Mouse (Mus musculus) CD4-positive helper T cell, adult 2 months (primary cell): ENCODE results near the gene Bicral.
"Not testable (repeated sequence)": the region's sequence is repeated elsewhere in the genome, so short reads cannot be mapped to it uniquely, and the experiment has no call there.

Source experiments
- DNase-seq: peaks from one replicate; pipeline ENCODE4 v3.0.0-alpha.2; 2012; ENCODE audit warnings: low read depth, missing footprints, low spot score

The Bicral gene

DNA sequence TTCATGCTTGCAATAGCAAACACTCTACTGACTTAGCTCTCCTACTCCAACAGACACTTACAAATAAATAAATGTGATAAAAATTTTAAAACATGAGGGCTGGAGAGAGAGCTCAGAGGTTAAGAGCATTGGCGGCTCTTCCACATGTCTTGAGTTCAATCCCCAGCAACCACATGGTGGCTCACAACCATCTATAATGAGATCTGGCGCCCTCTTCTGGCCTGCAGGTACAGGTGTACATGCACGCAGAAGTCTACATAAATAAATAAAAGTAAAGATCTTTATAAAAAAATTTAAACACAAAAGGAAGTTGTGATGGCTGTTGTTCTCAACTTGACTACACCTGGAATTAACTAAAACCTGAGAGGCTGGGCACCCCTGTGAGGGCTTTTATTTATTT lies 17.3 kb upstream of the Bicral start:
- peak; percentile 44 for DNase-seq

DNA sequence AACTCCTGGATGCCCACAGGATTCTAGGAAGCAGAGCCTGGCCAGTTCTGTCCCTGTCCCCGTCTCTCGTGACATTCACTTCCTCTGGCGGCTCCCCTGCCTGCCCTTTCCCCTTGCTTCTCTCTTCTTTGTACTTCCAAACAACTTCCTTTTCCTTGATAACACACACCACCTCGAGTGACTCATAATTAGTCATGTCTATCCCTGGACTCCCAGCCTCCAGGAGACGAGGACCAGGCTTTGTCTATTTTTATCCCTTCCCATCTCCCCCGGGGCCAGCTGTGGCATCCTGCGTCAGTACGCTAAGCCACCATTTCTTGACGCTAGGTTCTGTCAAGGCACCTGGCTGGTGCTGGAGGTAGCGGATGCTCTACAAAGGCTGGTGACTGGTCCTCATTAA lies 15.9 kb upstream of the Bicral start:
- DNase-seq, result no peak

DNA sequence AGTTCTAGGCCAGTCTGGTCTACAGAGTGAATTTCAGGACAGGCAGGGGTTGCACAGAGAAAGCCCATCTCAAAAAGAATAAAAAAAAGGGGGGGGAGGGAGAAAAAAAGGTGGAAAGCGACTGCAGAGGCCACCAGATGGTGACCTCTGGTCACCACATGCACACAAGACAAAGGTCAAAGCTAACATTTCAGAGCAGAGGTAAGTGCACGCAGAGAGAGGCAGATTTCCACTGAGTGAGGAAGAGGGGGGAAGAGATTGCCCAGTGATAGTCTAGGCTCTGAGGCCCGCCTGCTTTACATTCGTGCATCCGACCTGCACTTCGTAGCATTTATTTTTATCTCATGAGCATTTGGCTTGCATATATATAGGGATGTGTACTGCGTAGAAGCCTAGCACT lies 14.5 kb upstream of the Bicral start:
- no peak for DNase-seq

DNA sequence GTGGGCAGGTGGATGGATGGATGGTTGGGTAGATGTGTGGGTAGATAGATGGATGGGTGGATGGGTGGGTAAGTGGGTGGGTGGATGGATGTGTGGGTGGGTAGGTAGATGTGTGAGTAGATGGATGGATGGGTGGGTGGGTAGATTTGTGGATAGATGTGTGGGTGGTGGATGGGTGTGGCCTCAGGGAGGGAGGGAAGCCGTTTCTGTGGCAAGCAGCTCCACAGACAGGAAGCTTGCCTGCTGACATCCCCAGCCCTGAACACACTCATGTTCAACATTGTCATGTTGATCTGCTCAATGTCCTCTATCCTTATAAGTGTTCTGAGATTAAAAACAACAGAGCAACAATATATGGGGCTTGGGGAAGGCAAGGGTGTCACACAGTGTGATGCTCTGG lies 12.6 kb upstream of the Bicral start:
- peak; percentile 86 for DNase-seq

DNA sequence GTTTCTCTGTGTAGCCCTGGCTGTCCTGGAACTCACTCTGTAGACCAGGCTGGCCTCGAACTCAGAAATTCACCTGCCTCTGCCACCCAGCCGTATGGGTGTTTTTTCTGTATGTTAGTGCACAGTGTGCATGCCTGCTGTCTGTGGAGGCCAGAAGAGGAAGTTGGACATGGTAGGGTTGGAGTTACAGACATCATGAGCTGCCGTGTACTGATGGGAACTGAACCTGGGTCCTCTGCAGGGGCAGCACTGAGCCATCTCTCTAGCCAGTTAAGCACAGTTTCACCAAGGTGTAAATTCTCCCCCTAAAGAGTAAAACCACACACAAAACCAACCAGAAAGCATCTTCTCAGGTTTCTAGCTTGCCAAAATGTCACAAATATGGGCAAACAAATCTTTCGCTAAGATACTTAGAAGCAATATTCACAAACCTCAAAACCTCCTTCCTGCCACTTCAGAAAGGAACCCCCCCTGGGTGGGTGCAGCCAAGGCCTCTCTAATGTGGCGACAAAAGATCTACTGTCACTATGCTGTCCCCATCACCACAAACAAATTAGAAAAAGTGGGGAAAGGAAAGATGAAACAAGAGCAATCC lies 12.0 kb upstream of the Bicral start:
- peak; percentile 88 for DNase-seq

DNA sequence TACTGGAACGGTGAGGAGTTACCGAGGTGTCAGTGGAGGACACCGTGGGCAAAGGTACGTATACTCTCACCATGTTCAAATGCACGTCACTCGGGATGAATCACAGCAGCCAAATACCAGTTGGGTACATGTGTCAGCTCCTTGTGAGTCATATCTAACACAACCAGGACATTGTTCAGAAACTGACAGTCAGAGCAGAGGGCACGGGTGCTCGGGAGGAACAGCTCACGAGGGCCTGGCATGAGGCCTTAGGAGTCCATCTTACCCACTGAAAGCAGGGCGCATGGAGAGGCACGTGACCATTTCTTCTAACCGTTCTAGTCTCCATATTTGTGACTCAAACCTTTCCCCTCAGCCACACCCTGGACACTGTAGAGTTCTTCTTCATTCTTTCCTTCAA lies 8.6 kb upstream of the Bicral start:
- peak; percentile 31 for DNase-seq

DNA sequence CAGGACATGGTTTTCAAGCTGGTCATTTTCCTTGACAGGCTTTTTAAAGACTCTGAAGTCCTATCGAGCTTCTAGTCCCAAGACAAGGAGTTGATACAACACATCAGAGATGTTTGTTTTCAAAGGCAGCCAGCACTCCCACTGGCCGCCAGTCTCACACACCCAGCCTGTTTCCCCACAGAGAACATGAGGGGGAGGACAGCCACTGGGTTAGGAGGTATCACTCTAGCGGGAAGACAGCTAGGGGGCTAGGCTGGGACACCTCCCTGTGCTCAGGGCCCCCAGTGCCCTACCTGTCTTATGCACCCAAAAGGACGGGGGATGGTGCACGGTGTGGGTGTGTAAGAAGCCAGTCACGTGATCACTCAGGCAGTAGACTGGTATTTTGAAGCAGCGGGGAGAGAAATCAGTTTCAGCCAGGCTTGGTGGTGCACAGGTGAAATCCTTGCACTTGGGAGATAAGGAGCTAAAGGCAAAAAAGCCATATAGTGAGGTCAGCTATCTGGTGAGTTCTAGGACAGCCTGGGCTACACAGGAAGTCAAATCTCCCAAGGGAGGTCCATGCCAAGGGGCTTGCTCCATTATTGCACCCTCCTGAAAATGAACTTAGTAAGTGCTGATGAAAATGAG lies 6.4 kb upstream of the Bicral start:
- DNase-seq, result no peak

DNA sequence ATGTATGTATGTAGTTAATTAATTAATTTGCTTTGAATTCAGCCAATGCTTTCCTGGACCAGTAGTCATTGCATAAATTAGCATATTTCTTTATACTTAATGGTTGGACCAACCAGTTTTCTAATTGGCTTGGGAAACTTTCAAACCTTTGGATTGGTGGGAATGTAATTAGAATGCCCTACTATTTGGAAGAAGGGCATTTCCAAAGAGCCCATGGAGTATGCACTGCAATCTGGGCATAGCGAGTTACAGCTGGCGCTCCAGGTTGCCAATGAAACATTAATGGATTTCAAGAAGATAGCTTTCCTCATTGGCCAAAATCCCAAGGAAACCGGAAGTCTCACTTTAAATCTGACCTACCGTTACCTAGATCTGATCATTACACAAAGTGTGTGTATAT lies 1.8 kb upstream of the Bicral start:
- no peak for DNase-seq

DNA sequence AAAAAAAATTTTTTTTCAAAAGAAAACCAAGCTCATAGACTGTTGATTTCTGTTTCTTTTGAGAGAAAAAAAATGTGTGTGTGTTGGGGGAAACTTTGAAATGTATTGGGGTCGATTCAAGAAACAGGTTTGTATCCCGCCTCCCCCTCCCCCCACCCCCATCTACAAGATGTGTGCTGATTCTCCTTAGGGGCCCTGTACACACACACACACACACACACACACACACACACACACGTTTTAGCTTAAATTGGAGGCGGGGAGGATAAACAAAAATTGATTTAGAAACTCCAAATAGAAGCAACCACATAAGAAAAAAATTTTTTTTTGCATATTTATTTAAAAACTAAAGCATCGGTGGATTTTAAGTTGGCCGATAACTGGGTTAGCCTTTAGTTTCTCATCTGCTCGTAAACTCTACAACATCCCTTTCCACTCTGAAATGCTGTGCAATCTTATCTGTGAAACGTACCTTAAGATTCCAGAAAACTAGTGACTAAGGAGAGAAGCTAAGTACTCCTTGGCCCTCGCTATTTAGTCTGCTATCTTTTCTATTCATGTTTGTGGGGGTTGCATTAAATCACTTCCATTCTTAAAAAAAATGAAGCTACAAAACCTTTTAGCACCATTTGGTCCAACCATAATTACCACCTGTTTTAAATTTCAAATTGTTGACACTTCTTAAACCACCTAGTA lies 615 bp upstream of the Bicral start:
- peak; percentile 31 for DNase-seq

DNA sequence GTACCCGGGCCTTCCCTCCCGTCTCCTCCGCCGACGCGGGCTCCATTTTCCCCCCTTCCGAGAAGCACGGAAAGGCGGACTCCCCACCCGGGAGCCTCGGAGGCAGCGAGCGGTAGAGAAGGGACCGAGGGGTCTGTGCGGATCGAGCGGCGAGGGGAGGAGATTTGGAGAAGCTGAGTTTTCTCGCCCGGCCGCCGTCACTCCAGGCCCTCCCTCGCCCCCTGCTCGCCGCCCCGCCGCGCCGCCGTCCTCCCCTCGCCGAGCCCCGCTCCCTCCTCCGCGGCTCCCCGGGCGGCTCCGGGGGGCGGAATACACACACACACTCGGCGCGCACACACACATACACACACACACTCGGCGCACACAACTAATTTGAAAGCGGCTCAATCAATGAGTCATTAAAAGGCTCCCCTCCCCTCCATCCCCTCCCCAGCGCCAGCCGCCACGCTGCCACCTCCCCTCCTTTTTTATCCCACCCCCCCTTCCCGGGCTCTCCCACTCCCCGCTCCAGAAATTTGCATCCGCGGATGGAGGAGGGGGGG lies 850 bp downstream of the Bicral start:
- DNase-seq, result peak; percentile 82

DNA sequence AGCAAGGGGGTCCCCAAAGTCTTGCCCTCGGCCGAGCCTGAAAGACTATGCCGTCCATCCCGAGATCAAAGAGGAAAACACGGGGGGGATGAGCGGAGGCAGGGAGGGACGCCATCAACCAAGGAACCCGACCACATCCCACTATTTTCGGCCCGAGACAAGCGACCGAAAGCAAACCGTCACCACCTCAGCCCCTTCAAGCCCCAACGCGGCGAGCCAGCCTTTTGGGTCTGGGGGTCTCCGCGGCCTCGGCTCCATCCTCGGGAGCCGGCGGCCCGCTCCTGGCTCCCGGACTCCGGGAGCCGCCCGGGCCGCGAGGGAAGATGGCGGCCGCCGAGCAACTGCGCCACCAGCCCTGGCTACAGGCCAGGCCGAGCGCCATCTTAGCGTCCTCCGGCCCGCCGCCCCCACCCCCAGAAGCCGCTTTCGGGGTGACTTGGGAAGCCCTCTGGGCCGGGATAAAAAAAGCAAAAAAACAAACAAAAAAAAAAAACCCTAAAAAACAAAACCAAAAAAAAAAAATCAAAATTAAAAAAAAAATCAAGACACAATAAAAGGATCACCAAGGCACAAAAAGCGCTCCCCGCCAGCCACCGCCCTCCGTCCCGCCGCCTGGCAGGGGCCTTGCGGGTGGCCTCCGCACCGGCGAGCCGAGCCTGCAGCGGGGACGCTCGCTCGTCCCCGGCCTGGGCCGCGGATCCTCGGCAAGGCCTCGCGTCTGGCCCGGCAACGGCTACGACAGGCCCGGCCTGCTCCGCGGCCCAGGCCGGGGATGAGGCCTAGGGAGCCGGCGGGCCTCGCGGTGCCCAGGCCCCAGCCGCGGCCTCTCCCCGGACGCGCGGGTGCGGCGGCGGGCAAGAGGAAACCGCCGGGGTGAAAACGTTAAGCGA lies 1.6 kb downstream of the Bicral start:
- DNase-seq, result peak; percentile 91

DNA sequence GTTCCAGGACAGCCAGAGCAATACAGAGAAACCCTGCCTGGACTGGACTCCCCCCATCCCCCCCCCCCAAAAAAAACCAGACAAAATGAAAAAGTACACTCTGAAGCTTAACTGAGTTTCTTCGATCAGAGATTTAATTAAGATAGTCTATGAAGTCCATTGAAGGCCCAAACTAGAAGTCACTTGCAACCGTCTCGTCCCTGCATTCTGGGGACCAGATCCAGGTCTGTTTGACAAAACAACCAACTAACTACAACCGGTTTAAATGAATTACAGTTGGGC lies 2.2 kb downstream of the Bicral start:
- DNase-seq, result no peak

DNA sequence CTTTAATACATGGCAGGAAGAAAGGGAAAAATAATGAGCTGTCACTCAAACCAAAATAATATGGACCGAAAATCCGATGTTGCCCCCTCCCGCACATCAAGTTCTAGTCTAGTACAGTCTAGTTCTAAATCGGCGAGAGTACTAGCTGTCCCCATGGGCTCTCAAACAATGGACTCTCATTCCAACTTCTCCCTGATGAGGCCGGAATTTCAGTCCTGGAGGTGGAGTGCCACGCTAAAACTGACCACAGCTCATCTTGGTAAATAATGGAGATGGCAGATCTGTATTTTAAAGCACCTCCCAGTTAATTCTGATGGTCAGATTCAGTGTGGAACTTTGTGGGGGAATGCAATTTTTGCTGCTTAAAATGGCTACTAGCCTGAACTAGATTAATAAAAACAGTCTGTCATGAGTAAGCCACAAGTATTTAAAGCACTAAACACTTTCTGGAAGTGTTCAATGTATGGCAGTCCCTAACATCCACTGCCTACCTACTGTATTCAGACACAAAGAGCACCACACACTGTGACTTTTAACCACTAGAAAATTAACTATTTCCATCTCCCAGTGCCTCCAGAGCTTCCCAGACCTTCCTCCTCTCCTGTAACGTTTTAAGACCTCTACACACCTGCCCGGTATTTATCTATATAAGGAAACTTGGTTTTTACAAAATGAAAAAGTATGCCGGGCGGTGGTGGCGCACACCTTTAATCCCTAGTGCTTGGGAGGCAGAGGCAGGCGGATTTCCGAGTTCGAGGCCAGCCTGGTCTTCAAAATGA lies 2.8 kb downstream of the Bicral start:
- no peak for DNase-seq

DNA sequence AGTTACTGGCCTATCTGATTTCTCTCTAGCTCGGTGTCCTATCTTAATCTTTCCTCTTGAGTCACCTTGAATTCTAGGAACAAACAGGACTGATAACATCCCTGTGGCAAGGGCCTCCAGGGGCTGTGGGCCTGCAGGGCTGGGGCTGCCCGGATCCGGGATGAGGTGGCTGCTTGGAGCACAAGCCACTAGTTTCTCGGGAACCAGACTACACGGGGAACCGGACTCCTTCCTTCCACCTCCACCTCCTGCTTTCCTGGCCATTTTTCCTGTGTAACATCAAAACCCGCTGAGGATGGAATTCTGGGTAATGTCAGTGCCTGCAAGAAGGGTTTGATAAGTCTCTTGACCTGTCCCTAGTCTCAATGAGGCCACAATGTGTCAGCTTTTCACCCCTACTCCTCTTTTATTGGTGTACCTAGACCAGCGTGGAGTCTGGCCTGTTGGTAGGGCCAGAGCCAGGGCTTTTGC lies 3.6 kb downstream of the Bicral start:
- no peak for DNase-seq

DNA sequence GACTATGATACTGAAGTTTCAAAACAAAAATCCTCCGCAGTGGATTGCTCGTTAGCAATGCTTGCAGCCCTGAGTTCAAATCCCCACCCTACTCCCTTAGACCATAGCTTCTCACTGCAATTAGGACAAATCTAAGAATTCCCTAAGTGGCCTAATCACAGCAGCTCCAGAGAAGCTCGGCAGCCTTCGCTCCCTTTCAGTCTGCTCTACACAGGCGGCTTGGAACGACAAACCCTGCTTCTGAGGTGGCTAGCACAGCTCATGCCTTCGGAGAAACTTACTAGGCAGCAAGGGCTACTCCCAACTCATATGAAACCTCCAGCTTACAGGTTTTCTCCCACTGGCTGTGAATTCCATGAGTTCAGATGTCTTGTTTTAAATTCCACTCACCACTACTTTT lies 4.2 kb downstream of the Bicral start:
- DNase-seq, result no peak

DNA sequence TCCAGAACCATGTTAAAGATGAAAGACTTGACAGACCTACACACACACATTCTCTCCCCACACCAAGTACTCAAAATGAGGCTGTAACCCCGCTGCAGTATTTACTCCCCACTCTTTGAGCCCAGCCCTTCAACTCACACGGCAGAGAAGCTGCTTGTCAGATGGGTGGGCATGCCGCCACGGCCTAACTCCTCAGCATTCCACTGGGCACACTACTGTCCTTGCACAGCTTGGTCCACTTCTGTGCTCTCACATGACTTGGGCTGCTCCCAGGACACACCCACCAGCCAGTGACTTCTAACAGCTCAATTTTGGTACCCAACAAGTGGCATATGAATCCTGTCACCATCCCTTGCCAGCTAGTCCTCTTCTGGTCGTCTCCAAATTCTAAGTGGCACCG lies 5.0 kb downstream of the Bicral start:
- no peak for DNase-seq

DNA sequence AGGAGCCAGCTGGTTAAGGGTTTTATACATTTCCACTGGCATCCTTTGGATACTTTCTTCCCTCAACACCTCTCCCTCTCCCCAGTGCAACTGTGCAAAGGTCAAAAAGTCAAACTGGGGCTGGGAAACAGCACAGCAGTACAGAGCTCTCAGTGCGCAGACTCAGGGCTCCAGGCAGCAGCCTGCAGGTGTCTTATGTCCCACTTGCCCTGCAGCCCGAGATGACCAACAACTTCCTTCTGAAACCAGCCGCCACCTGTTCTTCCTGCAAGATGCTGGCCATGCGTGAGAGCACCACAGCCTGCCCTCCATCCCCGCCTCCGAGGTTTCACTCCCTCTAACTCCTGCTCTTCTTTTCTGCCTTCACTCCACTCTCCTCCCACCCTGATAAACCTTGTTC lies 5.6 kb downstream of the Bicral start:
- DNase-seq, result no peak

DNA sequence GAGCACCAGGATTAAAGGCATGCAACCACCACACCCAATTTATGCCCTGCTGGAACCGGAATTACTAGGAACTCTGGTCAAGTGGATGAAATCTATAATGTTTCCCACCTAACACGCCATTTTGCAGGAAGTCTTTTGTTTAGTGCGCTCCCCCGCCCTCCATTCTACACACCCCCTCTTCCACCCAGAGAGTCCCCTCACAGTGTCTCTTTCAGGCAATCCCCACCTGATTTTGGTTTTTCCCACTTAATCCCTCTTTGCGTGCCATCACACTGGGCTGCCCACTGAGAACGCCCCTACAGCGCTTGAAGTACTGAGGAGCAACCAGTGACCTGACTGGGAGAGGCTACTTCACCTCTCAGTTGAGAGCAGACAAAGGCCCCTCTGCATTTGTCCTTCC lies 11.1 kb downstream of the Bicral start:
- no peak for DNase-seq

DNA sequence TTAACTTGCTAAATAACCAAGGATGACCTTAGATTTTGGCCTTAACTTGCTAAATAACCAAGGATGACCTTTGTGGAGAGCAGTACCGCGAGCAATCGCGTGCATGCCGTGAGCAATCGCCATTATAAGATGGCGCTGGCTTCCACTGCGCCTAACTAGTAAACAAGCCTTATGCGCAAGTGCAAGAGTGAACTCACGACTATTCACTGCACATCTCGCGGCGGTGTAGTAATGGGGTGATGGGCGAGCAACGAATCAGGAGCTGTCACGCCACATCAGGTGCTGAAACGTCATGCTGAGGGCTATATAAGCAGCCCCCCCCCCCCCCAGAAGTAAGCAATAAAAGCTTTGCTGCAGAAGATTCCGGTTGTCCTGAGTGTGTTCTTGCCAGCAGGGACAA lies 11.7 kb downstream of the Bicral start:
- DNase-seq, result not testable (repeated sequence)

DNA sequence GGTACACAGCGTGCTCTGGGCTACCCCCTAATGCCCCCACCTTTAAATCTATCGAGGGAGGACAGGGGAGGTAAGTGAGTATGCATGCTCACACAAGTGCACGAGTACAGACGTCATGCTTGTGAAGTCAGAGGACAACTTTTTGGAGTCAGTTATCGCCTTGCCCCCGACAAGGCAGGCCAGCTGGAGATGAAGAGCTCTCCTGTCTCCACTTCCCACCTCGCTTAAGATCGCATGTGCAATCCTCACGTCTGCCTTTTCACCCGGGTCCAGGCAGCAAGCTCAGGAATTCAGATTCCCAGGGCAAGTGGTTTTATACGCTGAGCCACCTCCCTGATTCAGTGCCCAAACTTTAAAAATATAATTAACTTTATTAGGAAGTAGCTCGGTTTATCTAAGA lies 13.0 kb downstream of the Bicral start:
- DNase-seq, result no peak

DNA sequence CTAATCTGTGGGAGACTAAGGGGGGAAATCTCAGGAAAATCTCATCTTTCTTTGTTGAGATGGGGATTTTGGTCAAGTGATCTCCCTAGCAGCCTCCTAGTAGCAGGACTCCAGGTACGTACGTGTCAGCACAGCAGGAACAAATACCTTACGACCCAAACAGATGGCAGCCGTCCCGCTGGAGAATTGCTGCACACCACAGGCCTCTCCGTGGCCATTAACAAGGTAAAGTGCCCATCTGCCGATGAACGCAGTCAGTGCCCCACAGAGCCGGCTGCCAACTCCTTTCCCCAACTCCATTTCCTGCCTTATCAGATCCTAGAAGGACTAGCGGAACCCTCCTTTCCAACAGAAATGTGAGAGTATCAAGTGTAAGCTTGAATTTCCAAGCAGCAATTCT lies 13.5 kb downstream of the Bicral start:
- no peak for DNase-seq
